Mouse (Mus musculus) CH12.LX (cell line): ENCODE measurements around the gene Onecut3.

Source experiments
- CHD1 ChIP-seq: IDR thresholded peaks from 2 replicates; pipeline ENCODE4 v1.6.1; 2012; ENCODE audit warnings: low read depth, low read length, improper control_type of control experiment, inconsistent platforms
- CTCF ChIP-seq, 2 experiments: IDR thresholded peaks in 1 of 2; conservative IDR thresholded peaks in 1 of 2; 2 replicates each; pipeline ENCODE4 v1.5.1; 2011 to 2012; ENCODE audit warnings: low read depth in 2 of 2, low read length in 2 of 2, improper control_type of control experiment in 1 of 2, inconsistent platforms in 1 of 2, mild to moderate bottlenecking in 1 of 2, moderate library complexity in 1 of 2
- E2F4 ChIP-seq: IDR thresholded peaks from 2 replicates; pipeline ENCODE4 v1.6.1; 2011; ENCODE audit warnings: low read depth, low read length, improper control_type of control experiment; ENCODE audit not compliant: insufficient replicate concordance
- ELF1 ChIP-seq: IDR thresholded peaks from 2 replicates; pipeline ENCODE4 v1.6.1; 2014; ENCODE audit warnings: low read depth, mild to moderate bottlenecking, inconsistent platforms, low read length, improper control_type of control experiment
- EP300 ChIP-seq: IDR thresholded peaks from 2 replicates; pipeline ENCODE4 v1.6.1; 2011; ENCODE audit warnings: low read length, improper control_type of control experiment
- HCFC1 ChIP-seq: IDR thresholded peaks from 2 replicates; pipeline ENCODE4 v1.6.1; 2012; ENCODE audit warnings: low read depth, mild to moderate bottlenecking, inconsistent platforms, low read length, improper control_type of control experiment
- MAFK ChIP-seq: IDR thresholded peaks from 2 replicates; pipeline ENCODE4 v1.6.1; 2011; ENCODE audit warnings: low read length, improper control_type of control experiment; ENCODE audit not compliant: insufficient replicate concordance
- MYC ChIP-seq: IDR thresholded peaks from 2 replicates; pipeline ENCODE4 v1.6.1; 2011; ENCODE audit warnings: low read depth, mild to moderate bottlenecking, improper control_type of control experiment, low read length
- POLR2AphosphoS2 ChIP-seq: IDR thresholded peaks from 2 replicates; pipeline ENCODE4 v1.6.1; 2011; ENCODE audit warnings: low read depth, low read length, improper control_type of control experiment
- RCOR1 ChIP-seq: conservative IDR thresholded peaks from 2 replicates; pipeline ENCODE4 v1.6.1; 2012; ENCODE audit warnings: low read depth, mild to moderate bottlenecking, inconsistent platforms, low read length, improper control_type of control experiment
- USF2 ChIP-seq: conservative IDR thresholded peaks from 2 replicates; pipeline ENCODE4 v1.6.1; 2011; ENCODE audit warnings: low read depth, low read length, improper control_type of control experiment
- ZC3H11A ChIP-seq: IDR thresholded peaks from 2 replicates; pipeline ENCODE4 v1.6.1; 2012; ENCODE audit warnings: low read depth, mild to moderate bottlenecking, inconsistent platforms, low read length, improper control_type of control experiment
- ZNF384 ChIP-seq: IDR thresholded peaks from 2 replicates; pipeline ENCODE4 v1.6.1; 2012; ENCODE audit warnings: low read depth, low read length, improper control_type of control experiment, inconsistent platforms

GRCm38 (mm10) chr10:80553997-80554396 lies 59.4 kb downstream of the Onecut3 start:
- TF ChIP-seq E2F4 (no peak), CTCF (conservative IDR thresholded peaks at IDR 0.05 in 1 of 2, IDR thresholded peaks at IDR 0.05 in 1 of 2; ENCODE audit: low read depth in 2 of 2, low read length in 2 of 2) (no peak), EP300 (no peak), POLR2AphosphoS2 (no peak), RCOR1 (no peak), MAFK (no peak), USF2 (no peak), MYC (no peak), ELF1 (no peak), CHD1 (no peak), HCFC1 (no peak), ZC3H11A (no peak), ZNF384 (no peak)
